Mouse (Mus musculus) heart, adult 11 months (tissue): ENCODE results near the gene Tnnt1.
"Not testable (repeated sequence)": the region's sequence is repeated elsewhere in the genome, so short reads cannot be mapped to it uniquely, and the experiment has no call there.

Experiments used
- DNase-seq: peaks from one replicate; pipeline ENCODE4 v3.0.0; 2022

Gene Tnnt1

DNA sequence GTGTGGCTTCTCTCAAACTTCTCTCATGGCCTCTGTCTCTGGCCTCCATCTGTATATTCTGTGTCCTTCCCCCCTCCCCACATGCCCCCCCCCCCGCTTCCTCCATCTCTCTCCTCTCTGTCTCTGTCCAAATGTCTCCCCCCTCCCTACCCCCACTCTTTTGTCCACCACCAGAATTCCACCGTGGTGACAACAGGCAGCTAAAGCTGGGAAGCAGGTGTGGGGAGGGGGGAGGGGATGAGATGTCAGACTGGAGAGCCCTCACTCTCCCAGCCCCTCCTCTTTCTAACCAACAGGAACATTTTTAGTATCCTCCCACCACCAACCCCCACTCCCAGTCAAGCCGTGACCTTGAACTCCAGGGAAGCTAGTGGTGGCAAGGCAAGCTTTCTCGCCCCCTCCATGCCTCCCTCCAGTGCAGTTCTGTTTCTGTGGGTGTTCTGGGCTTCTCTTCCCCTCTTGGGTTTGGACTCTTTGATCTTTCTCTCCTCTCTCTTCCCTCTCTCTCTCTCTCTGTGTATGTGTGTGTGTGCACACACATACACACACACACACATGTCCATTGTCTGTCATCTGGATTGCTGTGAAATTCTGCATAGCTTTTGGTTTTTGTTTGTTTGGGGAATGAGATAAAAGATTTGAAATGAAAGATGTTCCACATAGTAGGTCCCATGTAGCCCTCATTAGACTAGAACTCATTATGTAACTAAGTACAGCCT, at the start of gene Tnnt1:
Tnnt1 (minus strand) TSS at position 51 of the 719 bp plus-strand sequence.
- peak; percentile 94 for DNase-seq

DNA sequence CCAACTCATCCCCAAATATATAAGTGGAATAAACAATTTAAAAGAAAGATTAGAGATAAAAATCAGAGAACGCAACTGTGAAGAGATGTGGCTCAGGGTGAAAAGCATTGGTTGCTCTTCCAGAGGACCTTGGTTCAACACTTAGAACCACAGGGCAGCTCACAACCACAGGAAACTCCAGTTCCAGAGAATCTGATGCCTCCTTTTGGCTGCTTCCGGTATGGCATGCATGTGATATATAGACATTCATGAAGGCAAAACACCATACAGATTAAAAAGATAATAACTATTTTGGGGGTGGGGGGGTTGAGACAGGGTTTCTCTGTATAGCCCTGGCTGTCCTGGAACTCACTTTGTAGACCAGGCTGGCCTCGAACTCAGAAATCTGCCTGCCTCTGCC, 46.5 kb upstream of the Tnnt1 start:
- DNase-seq, result peak; percentile 28

GRCm38 (mm10) chr7:4557167-4557560, 41.0 kb upstream of the Tnnt1 start:
- DNase-seq, result peak; percentile 44

- DNase-seq, result peak; percentile 92
These were observed 40.3 kb upstream of the Tnnt1 start for GRCm38 (mm10) chr7:4556256-4557166.

GRCm38 (mm10) chr7:4547221-4547641, 31.0 kb upstream of the Tnnt1 start, which contains the start of gene Syt5:
TSS of gene Syt5 (minus strand) at chr7:4547541.
- peak; percentile 87 for DNase-seq

DNA sequence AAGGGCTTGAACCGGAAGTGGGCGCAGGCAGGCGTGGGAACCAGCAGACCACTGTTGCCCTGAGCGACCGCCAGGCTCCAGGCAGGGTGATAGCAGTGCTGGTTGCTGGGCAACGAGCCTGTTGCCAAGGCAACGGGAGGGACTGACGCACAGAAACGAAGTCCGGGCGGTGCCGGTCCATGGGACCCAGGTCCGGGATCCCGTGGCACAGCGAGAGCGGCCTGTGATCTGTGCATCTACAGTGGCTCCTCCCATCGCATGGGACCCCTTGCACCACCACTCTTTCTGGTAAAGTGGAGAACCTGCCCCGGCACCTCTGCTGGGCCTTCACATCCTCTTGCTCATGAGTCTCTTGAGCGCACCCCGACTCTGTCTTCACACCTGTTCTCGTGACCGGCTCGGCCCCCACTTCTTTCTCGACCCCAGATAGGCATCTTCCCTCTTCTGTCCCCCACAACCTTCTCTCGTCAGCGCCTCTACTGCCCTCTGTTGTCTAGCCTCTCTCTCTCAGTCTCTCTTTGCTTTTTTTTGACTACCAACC, 30.5 kb upstream of the Tnnt1 start:
- peak; percentile 96 for DNase-seq

DNA sequence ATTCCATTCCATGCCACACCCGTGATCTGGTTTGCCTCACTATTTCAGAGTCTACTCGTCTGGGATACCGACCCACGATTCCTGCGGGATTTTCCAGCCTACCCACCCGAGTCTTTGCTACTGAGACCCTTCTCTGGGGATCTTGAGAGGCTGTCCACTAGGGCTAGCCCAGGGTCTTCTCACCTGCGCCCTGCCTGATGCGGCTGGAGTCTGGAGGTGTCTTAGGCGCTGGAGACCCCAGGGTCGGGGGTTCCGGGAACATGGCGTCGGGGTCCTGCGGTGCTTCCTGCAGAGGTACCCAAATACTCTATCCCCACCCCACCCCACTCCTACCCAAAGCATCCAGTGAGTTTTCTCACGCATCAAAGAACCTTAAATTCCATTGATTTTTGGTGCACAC, 29.9 kb upstream of the Tnnt1 start:
- peak; percentile 86 for DNase-seq

DNA sequence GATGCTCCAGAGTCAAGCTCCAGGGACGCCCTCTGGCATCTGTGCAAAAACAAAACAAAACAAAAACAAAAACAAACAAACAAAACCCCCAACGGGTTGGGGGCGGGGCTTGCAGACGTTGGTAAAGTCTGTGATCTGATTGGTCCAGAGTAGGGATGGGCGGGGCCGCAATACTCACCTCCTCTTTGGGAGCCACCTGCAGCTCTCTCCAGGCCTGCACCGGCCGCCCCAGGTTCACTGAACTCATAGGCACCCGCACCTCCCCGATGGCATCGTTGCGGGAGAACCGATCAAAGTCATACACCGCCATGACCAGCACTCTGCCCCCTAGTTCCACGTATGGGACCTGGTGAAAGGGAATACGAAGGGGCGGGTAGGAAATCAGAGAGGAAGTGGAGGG, 25.8 kb upstream of the Tnnt1 start:
- no peak for DNase-seq

DNA sequence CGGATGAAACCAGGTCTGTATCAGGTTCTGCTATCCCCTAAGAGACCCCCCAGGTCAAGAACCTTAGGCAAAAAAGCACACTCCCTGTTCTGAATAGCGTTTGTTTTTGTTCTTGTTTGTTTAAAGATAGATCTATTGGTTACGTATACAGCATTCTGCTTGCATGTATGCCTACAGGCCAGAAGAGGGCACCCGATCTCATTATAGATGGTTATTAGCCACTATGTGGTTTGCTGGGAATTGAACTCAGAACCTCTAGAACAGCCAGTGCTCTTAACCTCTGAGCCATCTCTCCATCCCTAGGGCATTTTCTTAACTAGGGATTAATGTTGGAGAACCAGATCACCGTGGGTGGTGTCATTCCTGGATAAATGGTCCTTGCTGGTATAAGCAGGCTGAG, 25.2 kb upstream of the Tnnt1 start:
- DNase-seq, result no peak

DNA sequence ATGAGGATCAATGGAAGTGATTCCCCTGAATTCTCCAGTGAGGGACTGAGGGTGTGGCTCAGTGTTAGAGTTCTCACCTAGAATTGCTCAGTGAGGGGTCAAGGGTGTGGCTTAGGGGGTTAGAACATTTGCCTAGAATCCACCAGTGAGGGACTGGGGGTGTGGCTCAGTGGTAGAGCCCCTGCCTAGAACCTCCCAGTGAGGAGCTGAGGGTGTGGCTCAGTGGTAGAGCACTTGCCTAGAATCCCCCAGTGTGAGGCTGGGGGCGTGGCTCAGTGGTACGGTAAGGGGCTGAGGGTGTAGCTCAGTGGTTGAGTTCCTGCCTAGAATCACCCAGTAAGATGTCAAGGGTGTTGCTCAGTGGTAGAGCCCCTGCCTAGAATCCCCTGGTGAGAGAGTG, 22.8 kb upstream of the Tnnt1 start:
- peak; percentile 79 for DNase-seq

GRCm38 (mm10) chr7:4537181-4537580, 21.0 kb upstream of the Tnnt1 start:
- DNase-seq, result no peak

GRCm38 (mm10) chr7:4536369-4536768, 20.2 kb upstream of the Tnnt1 start:
- DNase-seq, result no peak

DNA sequence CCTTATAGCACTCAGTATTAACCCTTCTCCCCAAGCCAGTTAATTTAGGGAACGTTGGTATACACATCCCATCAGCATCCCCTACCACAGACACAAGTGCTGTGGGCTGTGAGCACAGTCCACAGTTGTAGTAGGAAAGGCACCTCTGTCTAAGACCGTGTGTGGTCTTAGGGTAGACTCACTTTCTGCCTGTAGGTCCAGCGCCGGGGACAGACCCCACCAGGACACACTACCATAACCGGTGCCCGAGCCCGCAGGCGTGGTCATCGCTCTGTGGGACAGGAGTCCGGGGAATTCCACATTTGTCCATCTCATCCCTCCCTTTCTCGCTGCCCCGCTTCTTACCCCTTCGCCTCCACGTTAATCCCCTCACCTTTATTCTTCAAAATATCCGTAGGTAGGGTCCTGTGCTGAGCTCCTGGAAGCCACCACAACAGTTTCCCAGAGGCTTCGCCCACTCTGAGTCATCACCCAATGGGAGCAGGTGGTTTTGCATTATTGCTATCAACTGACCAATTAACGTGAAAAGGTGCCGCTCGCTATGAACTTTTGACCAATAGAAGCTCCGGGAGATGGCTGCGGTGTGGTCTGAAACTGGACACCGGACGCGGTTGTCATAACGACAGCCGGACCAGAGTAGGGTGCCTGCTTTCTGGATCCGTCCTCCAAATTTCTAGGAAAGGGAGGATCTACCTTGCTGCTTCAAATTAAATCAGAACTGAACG, 16.0 kb upstream of the Tnnt1 start, which contains the start of gene Dnaaf3:
Dnaaf3 (minus strand) TSS at position 449 of the 725 bp plus-strand sequence.
- DNase-seq, result peak; percentile 98

DNA sequence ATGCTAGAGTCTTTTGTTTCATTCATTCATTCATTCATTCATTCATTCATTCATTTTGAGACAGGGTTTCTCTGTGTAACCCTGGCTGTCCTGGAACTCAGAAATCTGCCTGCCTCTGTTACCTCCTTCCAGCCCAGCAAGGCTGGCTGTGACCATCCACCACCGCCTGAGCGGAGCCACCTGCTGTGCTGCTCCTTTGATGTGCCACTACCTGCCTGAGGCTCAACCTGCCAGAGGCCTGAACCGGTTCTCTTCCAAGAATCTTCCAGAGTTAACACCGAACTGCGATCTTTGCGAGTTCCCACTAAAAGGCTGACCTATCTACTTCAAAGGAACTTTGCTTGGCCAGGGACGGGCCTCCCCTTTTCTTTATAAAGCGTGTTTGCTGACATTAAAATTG, 14.0 kb upstream of the Tnnt1 start:
- not testable (repeated sequence) for DNase-seq

- peak; percentile 91 for DNase-seq
These were observed 11.1 kb upstream of the Tnnt1 start for GRCm38 (mm10) chr7:4527302-4527689.

DNA sequence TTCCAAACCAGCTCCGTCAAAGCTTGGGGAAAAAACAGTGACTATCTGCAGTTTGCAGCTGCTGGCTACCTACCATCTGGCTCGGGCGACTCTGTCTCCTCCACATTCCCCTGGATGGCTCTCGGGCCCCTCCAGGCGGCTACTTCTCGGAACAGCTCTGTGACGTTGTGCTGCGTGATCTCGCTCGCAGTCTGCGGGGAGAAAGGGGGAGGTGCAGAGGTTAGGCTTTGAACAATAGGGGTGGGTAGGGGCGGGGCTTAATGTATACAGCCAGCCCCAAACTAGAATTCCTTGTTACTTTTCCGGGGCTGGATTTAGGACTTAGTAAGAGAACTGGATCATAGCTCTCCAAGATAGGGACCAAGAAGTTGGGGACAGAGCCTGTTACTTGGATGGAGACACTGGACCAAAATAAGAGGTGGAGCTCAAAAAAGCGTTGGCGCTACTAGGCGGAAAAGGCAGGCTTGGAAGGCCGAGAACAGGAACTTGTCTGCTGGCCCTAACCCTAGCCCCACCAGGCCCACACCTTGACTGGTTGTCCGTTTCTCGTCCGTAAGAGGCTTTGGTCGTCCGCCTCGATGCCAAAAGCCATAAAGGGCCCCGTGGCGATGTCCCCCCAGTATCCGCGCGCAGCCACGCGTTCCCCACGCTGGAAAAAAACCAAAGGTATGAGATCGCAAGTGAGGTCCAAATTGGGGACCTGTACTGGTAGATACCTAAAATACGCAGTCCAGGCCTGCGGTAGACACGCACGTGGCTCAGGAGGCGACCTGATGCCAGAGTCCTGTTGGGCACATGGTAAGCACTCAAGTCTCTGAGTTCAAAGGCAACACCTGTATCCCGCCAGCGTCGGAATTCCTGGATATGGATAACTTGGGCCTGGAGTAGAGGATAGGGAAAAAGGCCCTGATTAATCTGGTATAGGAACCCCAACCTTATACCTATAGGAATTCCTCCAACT, 10.4 kb upstream of the Tnnt1 start:
- DNase-seq, result peak; percentile 99

DNA sequence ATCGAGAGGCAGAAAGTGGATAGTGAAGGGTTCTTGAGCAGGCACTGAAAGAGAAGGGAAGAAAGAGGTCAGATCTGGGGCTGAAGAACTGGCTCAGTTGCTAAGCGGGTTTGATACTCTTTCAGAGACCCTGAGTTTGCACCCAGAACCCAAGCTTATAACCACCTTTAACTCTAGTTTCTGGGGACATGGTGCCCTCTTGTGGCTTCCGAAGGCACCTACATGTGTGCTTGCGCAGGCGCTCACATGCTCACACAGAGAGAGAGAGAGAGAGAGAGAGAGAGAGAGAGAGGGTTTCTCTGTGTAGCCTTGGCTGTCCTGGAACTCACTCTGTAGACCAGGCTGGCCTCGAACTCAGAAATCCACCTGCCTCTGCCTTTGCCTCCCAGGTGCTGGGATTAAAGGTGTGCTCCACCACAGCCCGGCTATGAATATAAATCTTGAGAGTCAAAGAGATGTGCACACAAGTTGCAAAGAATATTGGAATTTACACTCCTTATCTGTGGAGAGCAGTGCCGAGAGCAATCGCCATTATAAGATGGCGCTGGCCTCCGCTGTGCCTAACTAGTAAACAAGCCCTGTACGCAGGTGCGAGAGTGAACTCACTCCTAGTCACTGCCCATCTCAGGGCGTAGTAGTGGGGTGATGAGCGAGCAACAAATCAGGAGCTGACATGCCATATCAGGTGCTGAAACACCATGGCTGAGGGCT, 8.2 kb upstream of the Tnnt1 start, which contains the start of gene Tnni3:
Tnni3 (minus strand) TSS at position 18 of the 711 bp plus-strand sequence.
- DNase-seq, result peak; percentile 91

GRCm38 (mm10) chr7:4523205-4524130, 7.3 kb upstream of the Tnnt1 start:
- DNase-seq, result peak; percentile 95

GRCm38 (mm10) chr7:4522292-4522691, 6.1 kb upstream of the Tnnt1 start:
- DNase-seq, result peak; percentile 98
